Mouse (Mus musculus) cortical plate, adult 2 months (tissue): ENCODE data around the gene B430306N03Rik.

Experiments
- CTCF ChIP-seq: fragments of 200-500 bp; IDR thresholded peaks from 2 replicates; pipeline ENCODE4 v1.5.1; 2011; ENCODE audit warnings: mild to moderate bottlenecking, control low read depth, low read length; ENCODE audit not compliant: insufficient read depth; ENCODE audit errors: extremely low read depth
- POLR2A ChIP-seq: fragments of 200-500 bp; IDR thresholded peaks from 2 replicates; pipeline ENCODE4 v1.6.1; 2011; ENCODE audit warnings: mild to moderate bottlenecking, low read length, control low read depth; ENCODE audit not compliant: insufficient read depth; ENCODE audit errors: extremely low read depth

DNA sequence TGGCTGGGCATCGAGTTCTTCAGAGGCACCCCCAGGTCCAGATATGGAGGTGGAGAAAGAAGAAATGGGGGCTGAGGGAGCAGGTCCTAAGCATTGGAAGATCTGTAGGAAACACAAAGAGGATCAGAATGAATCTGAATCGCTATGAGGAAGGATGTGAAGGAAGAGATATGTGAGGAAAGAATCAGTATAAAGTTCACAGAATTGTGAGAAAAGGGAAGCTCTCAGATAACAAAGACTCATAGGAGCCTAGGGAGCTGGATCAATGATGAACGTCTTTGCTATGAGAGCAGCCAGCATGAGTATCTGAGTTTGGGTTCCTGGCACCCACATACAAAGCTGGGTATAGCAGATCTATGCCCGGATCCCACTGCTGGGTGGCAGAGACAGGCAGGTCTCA is 46.1 kb upstream of the B430306N03Rik start:
- TF ChIP-seq CTCF (no peak), POLR2A (no peak)
